Comparison of ENCODE assay signal across 18 mouse cellular contexts in genomic region chr1:71788408-71788807, GRCm38 (mm10).
"Had no signal": no experiment of that assay in that cellular context is flagged by ENCODE, and none has a peak within 500 bp of the region (broad histone marks: within the 10 kb centered on the region; RNA-seq: fewer than 3 reads in every experiment).

No protein-coding gene starts in this region.

- H3K9me3 ChIP-seq: limb, embryonic 15.5 days; liver, embryonic 13.5 days; lung, embryonic 15.5 days; midbrain, embryonic 15.5 days; neural tube, embryonic 12.5 days had no signal

- DNase-seq: kidney, postnatal 10 days; kidney, postnatal 4 days; left cerebral cortex, postnatal 4 days; liver, embryonic 13.5 days; liver, postnatal 0 days; lung, postnatal 14 days; retina, postnatal 1 day; right cerebral cortex, postnatal 4 days; spleen, adult 18-20 months; thymus, postnatal 36 days had no signal

- H3K4me3 ChIP-seq: layer of hippocampus, adult 2 months; limb, embryonic 15.5 days; liver, embryonic 13.5 days; lung, embryonic 15.5 days; megakaryocyte, embryonic 14.5 days; midbrain, embryonic 15.5 days; neural tube, embryonic 12.5 days had no signal

- H3K4me2 ChIP-seq: limb, embryonic 15.5 days; liver, embryonic 13.5 days; lung, embryonic 15.5 days; midbrain, embryonic 11.5 days; midbrain, embryonic 15.5 days; neural tube, embryonic 12.5 days had no signal

- H3K4me1 ChIP-seq: limb, embryonic 15.5 days; liver, embryonic 13.5 days; lung, embryonic 15.5 days; megakaryocyte, embryonic 14.5 days; midbrain, embryonic 15.5 days; neural tube, embryonic 12.5 days had no signal

- H3K36me3 ChIP-seq: limb, embryonic 15.5 days; liver, embryonic 13.5 days; lung, embryonic 15.5 days; midbrain, embryonic 15.5 days; neural tube, embryonic 12.5 days had no signal

- H3K9ac ChIP-seq: limb, embryonic 15.5 days; liver, embryonic 13.5 days; liver, postnatal 0 days; lung, embryonic 15.5 days; midbrain, embryonic 15.5 days; neural tube, embryonic 12.5 days had no signal

- H3K27ac ChIP-seq: layer of hippocampus, adult 2 months; limb, embryonic 15.5 days; liver, embryonic 13.5 days; lung, embryonic 15.5 days; macrophage; midbrain, embryonic 15.5 days; neural tube, embryonic 12.5 days had no signal

- H3K27me3 ChIP-seq: limb, embryonic 15.5 days; liver, embryonic 13.5 days; lung, embryonic 15.5 days; megakaryocyte, embryonic 14.5 days; midbrain, embryonic 15.5 days; neural tube, embryonic 12.5 days had no signal

- ATAC-seq: liver, postnatal 0 days; midbrain, embryonic 15.5 days had no signal
